Mouse (Mus musculus) cerebellum, adult 2 months (tissue): ENCODE measurements around the gene Pjvk. TPM values are rescaled to one million over a fixed set of nuclear protein-coding genes. Genes with fewer than 3 reads are reported as not detected.
A peak's percentile ranks its signal among the peaks of the same experiment; 100 is the strongest.
"Not testable (repeated sequence)": the region's sequence is repeated elsewhere in the genome, so short reads cannot be mapped to it uniquely, and the experiment has no call there.

Experiments used
- DNase-seq, 2 experiments: peaks; one replicate each; pipeline ENCODE4 v3.0.0; 2021
- H3K27ac ChIP-seq: fragments of 200-500 bp; 2 replicates; pipeline ENCODE4 v1.5.1; 2012; ENCODE audit warnings: low read length, control low read depth, inconsistent platforms; ENCODE audit not compliant: insufficient read depth
- H3K27me3 ChIP-seq: fragments of 200-500 bp; 2 replicates; pipeline ENCODE4 v1.6.1; 2012; ENCODE audit warnings: inconsistent platforms, mild to moderate bottlenecking, low read length, moderate library complexity; ENCODE audit not compliant: control insufficient read depth, insufficient read depth
- H3K4me1 ChIP-seq: fragments of 200-500 bp; 2 replicates; pipeline ENCODE4 v1.6.1; 2011; ENCODE audit warnings: low read length; ENCODE audit not compliant: control insufficient read depth, insufficient read depth
- H3K4me3 ChIP-seq: fragments of 200-500 bp; replicated peaks from 2 replicates; pipeline ENCODE3; 2011; ENCODE audit warnings: mild to moderate bottlenecking, low read depth, low read length, control low read depth; ENCODE audit not compliant: insufficient read depth
- CTCF ChIP-seq: fragments of 200-500 bp; IDR thresholded peaks from 2 replicates; pipeline ENCODE4 v1.5.1; 2011; ENCODE audit warnings: low read depth, mild to moderate bottlenecking, control low read depth, low read length, moderate library complexity, borderline replicate concordance; ENCODE audit not compliant: insufficient read depth
- POLR2A ChIP-seq: fragments of 200-500 bp; IDR thresholded peaks from 2 replicates; pipeline ENCODE4 v1.6.1; 2011; ENCODE audit warnings: low read length, control low read depth, borderline replicate concordance; ENCODE audit not compliant: insufficient read depth
- WGBS: fragments of 180-500 bp; shearing (Covaris S2); methylation state at CpG from one replicate; pipeline ENCODE4 v1.1.7; 2018; 5-methylcytosine and 5-hydroxymethylcytosine counted together
- polyA plus RNA-seq: library from polyadenylated mRNA; depleted of rRNA; stranded (reverse); fragments of >200 nt; gene quantifications from 2 replicates; pipeline ENCODE4 v1.2.3, GENCODE M21; 2012

Pjvk gene
- polyA plus RNA-seq, 1 experiment: 0.20 TPM

GRCm38 (mm10) chr2:76621724-76622123, 26.6 kb upstream of the Pjvk start:
- no peak for TF ChIP-seq POLR2A

GRCm38 (mm10) chr2:76622316-76622715, 26.0 kb upstream of the Pjvk start:
- not testable (repeated sequence) for H3K27me3 ChIP-seq, H3K4me1 ChIP-seq, H3K27ac ChIP-seq, H3K4me3 ChIP-seq, DNase-seq
- 95% methylated on average over 2 of the region's 2 CpGs for WGBS

More at GRCm38 (mm10) chr2:76621724-76622123, 26.6 kb upstream of the Pjvk start:
- Histone ChIP-seq H3K27me3 (no peaks in the 10 kb centered on the region), H3K4me1 (no peaks in the 10 kb centered on the region), H3K27ac (no peak overlapping the region), H3K4me3 (no peak overlapping the region)
- no peak for DNase-seq
- 90% methylated on average over 1 of the region's 1 CpGs for WGBS

- Histone ChIP-seq H3K4me1 (no peaks in the 10 kb centered on the region), H3K27ac (no peak overlapping the region), H3K4me3 (no peak overlapping the region), H3K27me3 (no peaks in the 10 kb centered on the region)
- WGBS: 97% methylated on average over 12 of the region's 12 CpGs
- TF ChIP-seq POLR2A (no peak), CTCF (no peak)
- DNase-seq: no peak
Observed at GRCm38 (mm10) chr2:76630293-76630692, 18.0 kb upstream of the Pjvk start.

GRCm38 (mm10) chr2:76631600-76631999, 16.7 kb upstream of the Pjvk start:
- no peak for TF ChIP-seq CTCF
- TF ChIP-seq POLR2A: no peak
- Histone ChIP-seq H3K27me3 (no peaks in the 10 kb centered on the region), H3K4me3 (no peak overlapping the region), H3K4me1 (no peaks in the 10 kb centered on the region), H3K27ac (no peak overlapping the region)
- 52% methylated on average over 4 of the region's 4 CpGs for WGBS
- DNase-seq: no peak

- TF ChIP-seq CTCF (no peak), POLR2A (no peak)
- no peak overlapping the region for H3K27ac ChIP-seq
- no peaks in the 10 kb centered on the region for H3K4me1 ChIP-seq
- H3K4me3 ChIP-seq: no peak overlapping the region
- WGBS: 95% methylated on average over 2 of the region's 2 CpGs
- DNase-seq: no peak
- H3K27me3 ChIP-seq: no peaks in the 10 kb centered on the region
Observed at GRCm38 (mm10) chr2:76639637-76640036, 8.6 kb upstream of the Pjvk start.

GRCm38 (mm10) chr2:76643801-76644200, 4.5 kb upstream of the Pjvk start:
- H3K4me1 ChIP-seq: no peaks in the 10 kb centered on the region
- TF ChIP-seq CTCF (no peak), POLR2A (no peak)
- H3K27ac ChIP-seq: no peak overlapping the region
- no peak for DNase-seq
- no peak overlapping the region for H3K4me3 ChIP-seq
- H3K27me3 ChIP-seq: no peaks in the 10 kb centered on the region

- Histone ChIP-seq H3K27ac (no peak overlapping the region), H3K4me1 (no peaks in the 10 kb centered on the region), H3K4me3 (peak overlapping the region; percentile 80), H3K27me3 (no peaks in the 10 kb centered on the region)
- no peak for DNase-seq
- WGBS: 0% methylated on average over 32 of the region's 32 CpGs
- TF ChIP-seq CTCF (no peak), POLR2A (no peak)
Observed at GRCm38 (mm10) chr2:76647441-76647869, 821 bp upstream of the Pjvk start.

GRCm38 (mm10) chr2:76648666-76649141, 428 bp downstream of the Pjvk start:
- no peak for TF ChIP-seq CTCF
- TF ChIP-seq POLR2A: no peak
- peak; percentile 31 to 51 for DNase-seq
- Histone ChIP-seq H3K4me1 (no peaks in the 10 kb centered on the region), H3K27me3 (no peaks in the 10 kb centered on the region), H3K27ac (peak overlapping the region; percentile 68), H3K4me3 (peak overlapping the region; percentile 74)
- 20% methylated on average over 13 of the region's 13 CpGs for WGBS
